Mouse (Mus musculus) embryonic facial prominence, embryonic 13.5 days (tissue): ENCODE measurements around the gene Pdxp. TPM values are rescaled to one million over a fixed set of nuclear protein-coding genes. Genes with fewer than 3 reads are reported as not detected.

Experiments
- ATAC-seq: fragments of 200-750 bp; cut with Nextera tagmentation; 2 replicates; pipeline ENCODE4 v1.8.0; 2017; ENCODE audit warnings: low read depth; ENCODE audit not compliant: insufficient number of reproducible peaks, insufficient read depth, low FRiP score, low TSS enrichment
- H3K27ac ChIP-seq: fragments of 300-500 bp; sonication (generic); 2 replicates; pipeline ENCODE4 v1.5.1; 2015; ENCODE audit warnings: moderate library complexity, mild to moderate bottlenecking, inconsistent platforms
- H3K27me3 ChIP-seq: fragments of 300-500 bp; sonication (generic); 2 replicates; pipeline ENCODE4 v1.6.1; 2015; ENCODE audit warnings: mild to moderate bottlenecking, inconsistent platforms
- H3K36me3 ChIP-seq: fragments of 300-500 bp; sonication (generic); 2 replicates; pipeline ENCODE4 v1.6.1; 2015; ENCODE audit warnings: mild to moderate bottlenecking, inconsistent platforms
- H3K4me1 ChIP-seq: fragments of 300-500 bp; sonication (generic); 2 replicates; pipeline ENCODE4 v1.6.1; 2015; ENCODE audit warnings: inconsistent platforms
- H3K4me2 ChIP-seq: fragments of 300-500 bp; sonication (generic); 2 replicates; pipeline ENCODE4 v1.6.1; 2015; ENCODE audit warnings: moderate library complexity, mild to moderate bottlenecking, inconsistent platforms
- H3K4me3 ChIP-seq: fragments of 300-500 bp; sonication (generic); 2 replicates; pipeline ENCODE4 v1.5.1; 2015; ENCODE audit warnings: mild to moderate bottlenecking, inconsistent platforms
- H3K9ac ChIP-seq: fragments of 300-500 bp; sonication (generic); 2 replicates; pipeline ENCODE4 v1.6.1; 2015; ENCODE audit warnings: mild to moderate bottlenecking, inconsistent platforms
- H3K9me3 ChIP-seq: fragments of 300-500 bp; sonication (generic); 2 replicates; pipeline ENCODE4 v1.6.1; 2016; ENCODE audit warnings: inconsistent platforms
- WGBS: fragments of 180-500 bp; shearing (Covaris S2); methylation state at CpG from one replicate; pipeline ENCODE4 v1.1.7; 2015; ENCODE audit warnings: mixed read lengths; 5-methylcytosine and 5-hydroxymethylcytosine counted together
- polyA plus RNA-seq: library from polyadenylated mRNA; unstranded; fragments of >200 nt; fragmentation: Nextera tagmentation; extraction: Ambion mirVana; gene quantifications from 2 replicates; pipeline ENCODE4 v1.2.1, GENCODE M21; 2015

Pdxp gene
- polyA plus RNA-seq, 1 experiment from 2014 or later = 23.2 TPM

DNA sequence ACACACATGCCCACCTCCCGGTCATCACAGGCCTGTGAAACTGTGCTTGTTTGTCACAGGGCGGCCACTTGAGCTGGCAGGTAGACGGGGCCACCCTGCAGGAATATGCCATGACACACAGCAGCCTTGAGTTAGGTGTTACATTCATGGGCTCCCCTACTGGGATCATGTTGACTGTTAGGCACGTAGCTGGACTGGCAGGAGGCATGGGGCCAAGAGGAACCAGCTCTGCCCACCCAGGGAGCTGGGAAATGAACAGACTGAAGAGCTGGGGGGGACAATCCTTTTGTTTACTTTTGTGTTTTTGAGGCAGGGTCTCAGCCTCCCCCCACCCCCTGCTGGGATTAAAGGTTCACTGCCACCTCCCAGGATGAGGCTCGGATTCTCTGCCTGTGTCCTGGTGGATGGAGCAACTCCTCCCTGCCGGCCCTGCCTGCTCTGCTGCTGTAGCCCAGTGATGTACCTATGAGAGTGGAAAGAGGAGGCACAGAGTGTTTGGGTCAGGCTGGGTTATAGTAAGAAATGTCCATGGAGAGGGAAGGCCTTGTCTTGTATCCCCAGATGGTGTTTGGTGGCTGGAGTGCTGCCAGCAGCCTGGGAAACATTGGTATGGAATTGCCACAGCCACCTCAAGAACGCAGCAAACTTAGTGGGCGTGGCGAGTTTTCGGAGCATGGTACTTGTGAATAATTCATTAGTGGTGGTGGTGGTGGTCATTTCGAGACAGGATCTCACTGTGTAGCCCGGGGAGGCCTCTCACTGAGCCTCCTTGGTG, 2.5 kb downstream of the Pdxp start:
- H3K4me3 ChIP-seq = peak overlapping the region; percentile 76
- H3K27ac ChIP-seq = peak overlapping the region; percentile 66
- H3K4me1 ChIP-seq = peaks cover 44% of the 10 kb centered on the region
- peak overlapping the region; percentile 92 for H3K4me2 ChIP-seq
- H3K9ac ChIP-seq = peak overlapping the region; percentile 85
- 43% methylated on average over 12 of the region's 12 CpGs for WGBS
- H3K9me3 ChIP-seq = no peaks in the 10 kb centered on the region
- peaks cover 25% of the 10 kb centered on the region for H3K36me3 ChIP-seq
- ATAC-seq = no peak
- H3K27me3 ChIP-seq = no peaks in the 10 kb centered on the region

DNA sequence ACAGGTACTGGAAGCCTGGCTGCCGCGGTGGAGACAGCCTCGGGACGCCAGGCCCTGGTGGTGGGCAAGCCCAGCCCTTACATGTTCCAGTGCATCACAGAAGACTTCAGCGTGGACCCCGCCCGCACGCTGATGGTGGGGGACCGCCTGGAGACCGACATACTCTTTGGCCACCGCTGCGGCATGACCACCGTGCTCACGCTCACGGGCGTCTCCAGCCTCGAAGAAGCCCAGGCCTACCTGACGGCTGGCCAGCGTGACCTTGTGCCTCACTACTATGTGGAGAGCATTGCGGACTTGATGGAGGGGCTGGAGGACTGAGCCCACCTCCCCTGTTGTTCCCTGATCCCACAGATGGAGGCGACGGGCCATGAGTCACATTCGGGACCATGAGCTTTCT, 4.4 kb downstream of the Pdxp start:
- ATAC-seq = no peak
- no peak overlapping the region for H3K4me3 ChIP-seq
- H3K4me1 ChIP-seq = peaks cover 44% of the 10 kb centered on the region
- no peaks in the 10 kb centered on the region for H3K27me3 ChIP-seq
- H3K4me2 ChIP-seq = no peak overlapping the region
- no peak overlapping the region for H3K27ac ChIP-seq
- H3K36me3 ChIP-seq = peaks cover 20% of the 10 kb centered on the region
- peak overlapping the region; percentile 27; the same call in 1 of the 2 replicates for H3K9ac ChIP-seq
- 92% methylated on average over 23 of the region's 23 CpGs for WGBS
- no peaks in the 10 kb centered on the region for H3K9me3 ChIP-seq

- Histone ChIP-seq H3K9me3 (no peaks in the 10 kb centered on the region), H3K27me3 (no peaks in the 10 kb centered on the region), H3K4me2 (no peak overlapping the region), H3K4me3 (no peak overlapping the region), H3K27ac (no peak overlapping the region), H3K36me3 (peaks cover 20% of the 10 kb centered on the region), H3K9ac (no peak overlapping the region), H3K4me1 (peaks cover 48% of the 10 kb centered on the region)
- 80% methylated on average over 12 of the region's 12 CpGs for WGBS
- ATAC-seq = no peak
These were observed 6.2 kb downstream of the Pdxp start for GRCm38 (mm10) chr15:78919914-78920313.

DNA sequence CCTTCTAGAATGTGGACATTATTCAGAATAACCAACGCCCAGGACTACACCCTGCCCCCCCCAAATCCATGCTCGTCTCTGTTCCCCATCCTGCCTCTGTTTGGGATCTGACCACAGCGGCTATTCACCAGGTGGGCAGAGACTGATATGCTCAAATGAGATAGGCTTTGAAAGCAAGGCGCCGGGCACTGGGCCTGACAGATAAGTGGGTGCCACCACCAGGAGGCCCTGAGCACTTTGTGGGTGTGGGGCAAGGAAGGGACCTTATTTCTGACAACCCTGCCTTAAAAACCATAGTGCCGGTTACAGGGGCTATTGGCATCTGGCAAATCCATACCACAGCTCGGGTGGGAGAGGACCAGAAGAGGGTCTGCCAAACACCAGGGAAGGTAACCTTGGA, 9.0 kb downstream of the Pdxp start:
- Histone ChIP-seq H3K27me3 (no peaks in the 10 kb centered on the region), H3K4me2 (no peak overlapping the region), H3K9ac (no peak overlapping the region), H3K9me3 (no peaks in the 10 kb centered on the region), H3K4me1 (peaks cover 45% of the 10 kb centered on the region), H3K36me3 (peaks cover 18% of the 10 kb centered on the region), H3K27ac (0 out of 2 replicates have a peak overlapping the region, but pooled peaks have one; percentile 77), H3K4me3 (no peak overlapping the region)
- no peak for ATAC-seq
- 83% methylated on average over 7 of the region's 7 CpGs for WGBS

GRCm38 (mm10) chr15:78923585-78923984, 9.9 kb downstream of the Pdxp start:
- H3K27me3 ChIP-seq = no peaks in the 10 kb centered on the region
- peaks cover 47% of the 10 kb centered on the region for H3K4me1 ChIP-seq
- peak overlapping the region; percentile 49; the same call in 1 of the 2 replicates for H3K9ac ChIP-seq
- no peak for ATAC-seq
- H3K4me3 ChIP-seq = no peak overlapping the region
- WGBS = 34% methylated on average over 6 of the region's 6 CpGs
- peaks cover 11% of the 10 kb centered on the region for H3K36me3 ChIP-seq
- H3K9me3 ChIP-seq = no peaks in the 10 kb centered on the region
- peak overlapping the region; percentile 5; the same call in 1 of the 2 replicates for H3K4me2 ChIP-seq
- H3K27ac ChIP-seq = peak overlapping the region; percentile 77

DNA sequence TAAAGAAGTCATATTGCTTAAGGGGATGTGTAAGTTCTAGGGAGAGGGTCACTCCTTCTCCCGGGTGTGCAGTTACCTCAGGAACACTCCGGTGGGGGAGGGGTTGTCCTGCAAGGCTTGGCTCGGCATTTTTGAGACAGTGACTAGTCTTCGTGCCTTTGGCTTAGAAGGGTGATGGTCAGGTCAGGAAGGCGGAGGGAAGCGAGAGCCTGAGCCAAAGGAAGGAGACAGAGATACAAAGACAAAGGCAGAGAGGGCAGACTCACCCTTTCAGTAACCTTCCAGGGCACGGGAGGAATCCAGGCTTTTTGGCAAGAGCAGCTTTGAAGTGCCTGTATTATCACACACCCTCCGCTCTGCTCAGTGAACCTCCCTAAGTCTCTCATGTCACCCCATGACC, 11.4 kb downstream of the Pdxp start:
- Histone ChIP-seq H3K4me2 (peak overlapping the region; percentile 89), H3K4me3 (no peak overlapping the region), H3K9me3 (no peaks in the 10 kb centered on the region), H3K36me3 (peaks cover 10% of the 10 kb centered on the region), H3K4me1 (peaks cover 59% of the 10 kb centered on the region), H3K27ac (peak overlapping the region; percentile 99), H3K9ac (peak overlapping the region; percentile 71; the same call in 1 of the 2 replicates), H3K27me3 (no peaks in the 10 kb centered on the region)
- no peak for ATAC-seq
- 37% methylated on average over 8 of the region's 8 CpGs for WGBS

DNA sequence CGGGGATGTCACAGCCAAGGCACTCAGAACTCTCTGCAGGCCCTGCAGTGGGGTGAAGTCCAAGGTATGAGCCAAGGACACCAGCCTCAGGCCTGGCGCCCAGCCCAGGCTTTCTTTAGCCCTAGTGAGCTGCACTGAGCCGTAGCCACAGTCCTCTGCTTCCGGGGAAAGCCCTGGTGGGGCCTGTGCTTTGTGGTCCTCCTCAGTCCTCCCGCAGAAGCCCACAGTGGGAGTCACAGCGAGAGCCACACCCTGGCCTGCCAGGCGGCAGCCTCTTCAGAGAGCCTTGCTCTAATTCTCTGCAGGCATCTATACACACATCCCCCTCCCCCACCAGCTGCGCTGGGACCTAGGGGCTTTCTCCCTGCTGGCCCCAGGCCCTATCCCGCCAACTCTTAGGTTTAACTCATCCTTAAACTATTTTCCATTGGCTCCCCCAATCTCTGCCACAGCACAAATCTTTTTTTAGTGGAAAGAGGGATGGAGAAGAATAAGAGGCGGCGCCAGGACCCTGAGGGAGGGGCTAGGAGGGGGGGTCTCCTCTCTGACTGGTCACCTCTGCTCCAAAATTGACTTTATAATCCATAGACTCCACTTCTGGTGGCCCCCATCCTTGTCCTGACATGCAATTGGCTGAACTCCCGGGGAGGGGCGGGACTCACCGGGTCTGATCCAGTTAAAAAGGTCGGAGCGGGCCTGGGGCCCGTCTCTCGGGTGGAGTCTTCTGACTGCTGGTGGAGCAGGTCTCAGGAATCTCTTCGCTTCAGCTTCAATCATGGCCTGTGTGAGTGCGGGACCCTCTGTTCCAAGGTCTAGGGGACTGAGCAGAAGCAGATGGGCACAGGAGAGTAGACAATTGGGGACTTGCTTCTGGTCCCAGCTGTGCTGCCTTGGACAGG, 12.6 kb downstream of the Pdxp start, which contains the start of gene Lgals1:
Gene Lgals1 (plus strand): TSS at position 705 of the 899 bp plus-strand sequence.
- Histone ChIP-seq H3K4me1 (peaks cover 65% of the 10 kb centered on the region), H3K9me3 (no peaks in the 10 kb centered on the region), H3K36me3 (peaks cover 19% of the 10 kb centered on the region), H3K27me3 (no peaks in the 10 kb centered on the region), H3K4me2 (peak within 1 kb of the TSS; percentile 89), H3K4me3 (peak within 1 kb of the TSS; percentile 61), H3K9ac (peak within 1 kb of the TSS; percentile 82), H3K27ac (peak within 1 kb of the TSS; percentile 99)
- ATAC-seq = peak; percentile 82
- 3% methylated on average over 20 of the region's 20 CpGs for WGBS

DNA sequence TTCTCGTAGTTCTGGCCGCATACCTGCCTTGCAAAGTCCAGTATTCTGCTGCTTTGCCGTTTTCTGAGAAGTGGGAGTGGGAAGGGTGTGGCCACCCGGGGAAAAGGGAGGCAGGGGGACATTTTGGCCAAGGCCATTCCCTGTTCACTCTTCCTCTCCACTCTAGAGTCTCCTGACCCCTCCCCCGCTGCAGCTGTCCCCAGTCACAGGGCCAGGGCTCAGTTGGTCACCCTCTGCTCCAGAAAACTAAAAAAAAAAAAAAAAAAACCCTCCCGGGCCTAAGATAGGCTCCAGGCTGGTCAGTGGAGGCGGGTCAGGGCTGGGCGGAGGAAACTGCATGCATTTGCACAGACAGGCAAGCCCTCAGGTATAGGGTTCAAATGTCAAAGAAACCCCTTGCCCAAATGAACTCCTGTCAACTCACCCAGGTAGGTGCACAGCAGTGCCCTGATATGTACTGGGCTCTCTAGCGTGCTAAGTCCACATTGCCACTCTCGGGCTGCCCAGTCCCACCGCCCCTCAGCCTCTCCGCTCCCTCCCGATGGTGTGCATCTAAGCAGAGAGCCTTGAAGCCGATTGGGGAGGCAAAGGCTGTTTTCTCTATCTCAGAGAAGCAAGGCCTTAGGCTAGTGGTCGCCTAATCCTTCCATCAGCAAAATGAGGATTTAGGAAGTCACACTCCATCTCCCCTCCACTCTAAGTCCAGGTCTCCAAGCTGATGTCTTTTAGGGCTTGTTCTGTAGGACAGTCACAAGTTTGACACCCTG, 13.5 kb downstream of the Pdxp start:
- peak overlapping the region; percentile 99 for H3K27ac ChIP-seq
- peaks cover 68% of the 10 kb centered on the region for H3K4me1 ChIP-seq
- WGBS = 10% methylated on average over 15 of the region's 15 CpGs
- no peaks in the 10 kb centered on the region for H3K27me3 ChIP-seq
- ATAC-seq = no peak
- H3K9me3 ChIP-seq = no peaks in the 10 kb centered on the region
- peak overlapping the region; percentile 82 for H3K9ac ChIP-seq
- peak overlapping the region; percentile 61 for H3K4me3 ChIP-seq
- peaks cover 19% of the 10 kb centered on the region for H3K36me3 ChIP-seq
- peak overlapping the region; percentile 89 for H3K4me2 ChIP-seq

DNA sequence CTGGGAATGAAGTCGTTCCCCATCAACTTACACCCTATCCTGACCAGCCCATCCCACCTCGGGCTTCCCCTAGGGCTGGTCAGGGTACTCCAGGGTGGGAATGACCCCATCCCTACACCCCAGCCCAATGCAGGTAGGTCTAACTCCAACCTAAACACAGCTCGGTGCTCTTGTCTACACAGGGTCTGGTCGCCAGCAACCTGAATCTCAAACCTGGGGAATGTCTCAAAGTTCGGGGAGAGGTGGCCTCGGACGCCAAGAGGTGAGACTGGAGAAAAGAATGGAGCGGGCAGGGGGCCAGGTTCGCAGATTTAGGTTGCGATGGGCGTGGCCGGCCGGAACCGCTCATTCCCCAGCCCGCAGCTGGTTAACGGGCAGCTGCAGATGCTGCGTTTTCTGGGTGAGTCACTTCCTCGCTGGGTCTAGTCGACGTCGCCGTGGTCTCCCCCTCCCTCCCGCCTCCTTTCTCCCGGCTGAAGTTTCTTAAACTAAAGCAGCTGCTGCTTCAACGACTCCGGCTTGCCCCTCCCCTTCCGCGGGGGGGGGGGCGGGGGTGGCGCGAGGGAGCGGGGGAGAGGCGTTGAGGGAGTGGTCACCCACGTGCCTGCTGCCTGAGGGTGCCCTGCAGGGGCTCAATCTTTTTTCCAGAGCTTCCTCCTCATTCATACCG, 14.2 kb downstream of the Pdxp start:
- Histone ChIP-seq H3K4me1 (peaks cover 65% of the 10 kb centered on the region), H3K27me3 (no peaks in the 10 kb centered on the region), H3K27ac (peak overlapping the region; percentile 99), H3K36me3 (peaks cover 19% of the 10 kb centered on the region), H3K9me3 (no peaks in the 10 kb centered on the region), H3K4me2 (peak overlapping the region; percentile 89), H3K4me3 (peak overlapping the region; percentile 61), H3K9ac (peak overlapping the region; percentile 82)
- ATAC-seq = peak; percentile 59; the same call in 1 of the 2 replicates
- 0% methylated on average over 28 of the region's 35 CpGs for WGBS

GRCm38 (mm10) chr15:78928539-78928938, 14.8 kb downstream of the Pdxp start:
- peak overlapping the region; percentile 99 for H3K27ac ChIP-seq
- H3K4me3 ChIP-seq = peak overlapping the region; percentile 61
- WGBS = 40% methylated on average over 8 of the region's 8 CpGs
- H3K27me3 ChIP-seq = no peaks in the 10 kb centered on the region
- H3K9ac ChIP-seq = peak overlapping the region; percentile 82
- H3K36me3 ChIP-seq = peaks cover 19% of the 10 kb centered on the region
- no peaks in the 10 kb centered on the region for H3K9me3 ChIP-seq
- H3K4me1 ChIP-seq = peaks cover 59% of the 10 kb centered on the region
- peak overlapping the region; percentile 89 for H3K4me2 ChIP-seq
- no peak for ATAC-seq
